Mouse (Mus musculus): ENCODE measurements at regions not wholly inside any gene's neighbourhood (a gene's known extent, or its start where the extent isn't known, plus 50 kb on each side); places are given as distances from the start of the nearest gene placed in this dataset.

DNA sequence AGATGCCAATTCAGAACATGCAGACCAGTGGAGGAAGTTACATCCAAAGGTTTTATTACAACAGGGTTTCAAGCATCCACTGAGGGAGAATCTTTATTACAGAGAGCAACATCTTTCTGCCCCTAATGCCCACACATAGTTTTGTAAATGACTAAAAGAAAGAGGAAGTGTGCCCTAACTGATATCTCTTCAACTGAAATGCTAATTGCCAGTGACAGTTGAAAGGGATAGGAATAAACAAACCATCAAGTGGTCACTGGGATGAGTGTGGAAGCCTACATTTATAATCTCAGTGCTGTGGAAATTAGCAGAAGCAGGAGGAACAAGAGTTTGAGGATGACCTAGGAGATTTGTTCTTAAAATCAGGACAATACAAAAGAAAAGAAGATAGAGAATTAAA is 1142.5 kb downstream of the Poteg start:
- TF ChIP-seq CTCF (IDR thresholded peaks at IDR 0.05) (no peak), EP300 (IDR thresholded peaks at IDR 0.05) (no peak)

Measured in lung, postnatal 0 days (tissue).